Mouse (Mus musculus): ENCODE data around the gene Sumo3. TPM values are rescaled to one million over a fixed set of nuclear protein-coding genes. Genes with fewer than 3 reads are reported as not detected.

The Sumo3 gene
- polyA plus RNA-seq, 1 experiment = 269 TPM

DNA sequence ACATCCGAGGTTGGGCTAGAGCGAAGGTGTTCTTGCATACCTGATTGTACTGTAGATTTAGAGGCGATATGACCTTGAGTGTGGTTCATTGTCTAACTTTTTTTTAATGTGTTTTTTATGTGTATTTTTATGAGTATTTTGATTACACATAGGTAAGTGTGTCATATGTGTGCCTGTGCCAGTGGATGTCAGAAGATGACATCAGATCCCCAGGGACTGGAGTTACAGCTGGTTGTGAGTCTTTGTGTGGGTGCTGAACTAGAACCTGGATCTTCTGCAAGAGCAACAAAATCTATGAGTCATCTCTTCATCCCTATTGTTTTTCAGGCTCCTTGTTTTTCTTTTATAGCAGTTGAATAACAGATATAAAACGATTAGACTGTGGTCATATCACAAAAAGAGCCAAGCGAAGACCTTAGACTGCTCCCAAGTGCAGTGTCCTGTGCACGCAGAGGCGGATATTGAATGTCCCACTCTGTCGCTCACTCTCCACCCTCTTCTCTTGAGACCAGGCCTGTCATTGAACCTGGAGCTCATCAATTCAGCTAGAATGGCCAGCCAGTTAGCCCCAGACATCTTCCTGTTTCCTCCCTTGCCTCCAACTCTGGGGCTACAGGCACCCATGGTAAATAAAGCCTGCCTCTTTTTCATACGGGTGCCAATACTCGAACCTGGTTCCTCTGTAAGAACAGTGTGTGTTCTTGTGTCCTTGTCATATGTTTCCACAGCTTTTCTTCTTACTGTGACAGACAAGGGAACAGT is 17.9 kb downstream of the Sumo3 start:
- Histone ChIP-seq H3K4me3 (ENCODE audit: insufficient read depth, low read depth, low read length) (no peak overlapping the region), H3K27ac (ENCODE audit: insufficient read depth, low read depth, low read length) (peak overlapping the region; percentile 77), H3K4me1 (ENCODE audit: control insufficient read depth, insufficient read depth, low read length) (peaks cover 29% of the 10 kb centered on the region), H3K27me3 (replicated peaks; ENCODE audit: control insufficient read depth, insufficient read depth, low read length) (no peaks in the 10 kb centered on the region), H3K36me3 (ENCODE audit: control insufficient read depth, insufficient read depth, low read length) (no peaks in the 10 kb centered on the region)
- WGBS = 70% methylated on average over 10 of the region's 10 CpGs
- DNase-seq = no peak
- TF ChIP-seq POLR2A (IDR thresholded peaks at IDR 0.05; ENCODE audit: low read depth, low read length) (no peak), CTCF (conservative IDR thresholded peaks at IDR 0.05; ENCODE audit: insufficient read depth, insufficient read length, low read depth, low read length) (no peak)

DNA sequence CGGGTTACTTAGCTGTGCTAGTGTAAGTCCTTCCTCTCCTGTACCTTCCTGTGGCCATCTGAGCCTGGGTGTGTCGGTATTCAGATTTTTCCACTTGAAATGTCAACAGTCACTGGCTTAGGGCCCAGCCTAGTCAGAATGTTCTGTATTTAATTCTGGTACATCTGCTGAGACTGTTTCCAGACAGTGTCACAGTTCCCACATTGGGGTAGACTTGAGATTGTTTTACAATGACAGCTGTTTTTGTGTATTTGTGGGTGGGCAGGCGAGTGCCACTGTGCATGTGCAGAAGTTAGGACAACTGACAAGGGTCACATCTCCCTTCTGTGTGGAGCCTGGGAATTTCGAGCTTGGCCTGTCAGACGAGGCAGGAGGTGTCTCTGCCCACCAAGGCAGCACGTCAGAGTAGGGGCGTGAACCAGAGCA is 18.7 kb downstream of the Sumo3 start:
- no peak overlapping the region for H3K4me3 ChIP-seq (ENCODE audit: insufficient read depth, low read depth, low read length)
- no peaks in the 10 kb centered on the region for H3K36me3 ChIP-seq (ENCODE audit: control insufficient read depth, insufficient read depth, low read length)
- DNase-seq = peak; percentile 68
- TF ChIP-seq CTCF (conservative IDR thresholded peaks at IDR 0.05; ENCODE audit: insufficient read depth, insufficient read length, low read depth, low read length) (no peak), POLR2A (IDR thresholded peaks at IDR 0.05; ENCODE audit: low read depth, low read length) (no peak)
- H3K27me3 ChIP-seq (replicated peaks; ENCODE audit: control insufficient read depth, insufficient read depth, low read length) = no peaks in the 10 kb centered on the region
- peak overlapping the region; percentile 77 for H3K27ac ChIP-seq (ENCODE audit: insufficient read depth, low read depth, low read length)
- H3K4me1 ChIP-seq (ENCODE audit: control insufficient read depth, insufficient read depth, low read length) = peaks cover 29% of the 10 kb centered on the region
- 32% methylated on average over 7 of the region's 7 CpGs for WGBS

DNA sequence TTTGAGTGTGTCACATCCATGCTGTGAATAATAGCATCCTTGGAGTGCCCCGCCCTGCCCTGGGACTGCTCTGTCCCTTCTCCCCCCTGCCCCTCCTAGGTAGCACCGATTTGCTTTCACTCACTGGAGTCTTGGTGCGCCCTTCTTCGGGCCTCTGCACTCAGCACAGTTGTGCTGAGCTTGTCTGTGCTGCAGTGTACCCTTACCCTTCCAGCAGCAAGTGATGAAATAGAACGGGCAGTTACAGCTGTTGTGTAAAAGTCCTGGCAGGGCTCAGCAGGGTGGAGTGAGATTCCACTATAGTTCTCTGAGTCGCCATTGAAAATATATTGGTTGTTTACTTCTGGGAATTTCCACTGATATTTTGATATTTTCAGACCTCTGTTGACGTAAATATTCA is 20.1 kb downstream of the Sumo3 start:
- no peaks in the 10 kb centered on the region for H3K27me3 ChIP-seq (replicated peaks; ENCODE audit: control insufficient read depth, insufficient read depth, low read length)
- no peaks in the 10 kb centered on the region for H3K36me3 ChIP-seq (ENCODE audit: control insufficient read depth, insufficient read depth, low read length)
- H3K27ac ChIP-seq (ENCODE audit: insufficient read depth, low read depth, low read length) = no peak overlapping the region
- 59% methylated on average over 7 of the region's 7 CpGs for WGBS
- H3K4me1 ChIP-seq (ENCODE audit: control insufficient read depth, insufficient read depth, low read length) = peaks cover 34% of the 10 kb centered on the region
- no peak for DNase-seq
- no peak for TF ChIP-seq CTCF (conservative IDR thresholded peaks at IDR 0.05; ENCODE audit: insufficient read depth, insufficient read length, low read depth, low read length)
- TF ChIP-seq POLR2A (IDR thresholded peaks at IDR 0.05; ENCODE audit: low read depth, low read length) = no peak
- no peak overlapping the region for H3K4me3 ChIP-seq (ENCODE audit: insufficient read depth, low read depth, low read length)

DNA sequence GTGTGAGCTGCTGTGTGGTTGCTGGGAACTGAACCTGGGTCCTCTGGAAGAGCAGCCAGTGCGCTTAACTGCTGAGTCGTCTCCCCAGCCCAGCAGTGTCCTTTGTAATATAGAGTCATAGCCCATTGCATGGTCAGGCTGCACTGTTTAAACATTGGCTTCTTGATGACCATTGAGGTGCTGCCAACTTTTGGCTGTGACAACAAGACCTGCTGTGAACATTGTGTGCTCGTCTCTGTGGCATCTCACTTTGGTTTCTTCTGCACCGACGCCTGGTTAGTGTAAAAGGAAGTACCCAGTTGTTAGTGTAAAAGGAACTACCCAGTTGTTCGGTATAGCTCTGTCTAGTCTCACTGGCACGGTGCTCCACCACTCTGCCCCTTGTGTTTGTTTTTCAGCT is 20.7 kb downstream of the Sumo3 start:
- Histone ChIP-seq H3K36me3 (ENCODE audit: control insufficient read depth, insufficient read depth, low read length) (no peaks in the 10 kb centered on the region), H3K4me1 (ENCODE audit: control insufficient read depth, insufficient read depth, low read length) (peaks cover 31% of the 10 kb centered on the region), H3K27me3 (replicated peaks; ENCODE audit: control insufficient read depth, insufficient read depth, low read length) (no peaks in the 10 kb centered on the region), H3K27ac (ENCODE audit: insufficient read depth, low read depth, low read length) (0 out of 2 replicates have a peak overlapping the region, but pooled peaks have one; percentile 32), H3K4me3 (ENCODE audit: insufficient read depth, low read depth, low read length) (no peak overlapping the region)
- 21% methylated on average over 7 of the region's 7 CpGs for WGBS
- peak; percentile 33 for DNase-seq
- TF ChIP-seq CTCF (conservative IDR thresholded peaks at IDR 0.05; ENCODE audit: insufficient read depth, insufficient read length, low read depth, low read length) = no peak
- no peak for TF ChIP-seq POLR2A (IDR thresholded peaks at IDR 0.05; ENCODE audit: low read depth, low read length)

DNA sequence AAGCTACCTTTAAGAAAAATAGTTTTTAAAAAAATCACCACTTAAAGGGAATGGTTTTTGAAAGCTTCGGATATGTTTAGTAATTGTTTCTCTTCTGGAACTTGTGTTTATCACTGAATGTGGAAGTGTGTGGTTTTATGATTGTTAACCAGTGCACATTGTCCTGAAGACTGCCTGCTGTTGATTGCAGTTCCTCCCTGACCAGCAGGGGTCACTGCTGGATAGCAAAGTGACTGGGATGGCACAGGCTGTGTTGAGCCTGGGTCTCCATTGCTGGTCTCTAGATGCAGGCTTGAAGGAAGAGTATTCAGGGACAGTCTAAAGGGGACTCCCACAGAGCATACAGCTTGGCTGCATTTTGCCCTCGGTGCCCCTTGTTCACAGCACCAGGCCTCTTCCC is 21.6 kb downstream of the Sumo3 start:
- Histone ChIP-seq H3K4me1 (ENCODE audit: control insufficient read depth, insufficient read depth, low read length) (peaks cover 29% of the 10 kb centered on the region), H3K36me3 (ENCODE audit: control insufficient read depth, insufficient read depth, low read length) (no peaks in the 10 kb centered on the region), H3K27me3 (replicated peaks; ENCODE audit: control insufficient read depth, insufficient read depth, low read length) (no peaks in the 10 kb centered on the region), H3K27ac (ENCODE audit: insufficient read depth, low read depth, low read length) (no peak overlapping the region), H3K4me3 (ENCODE audit: insufficient read depth, low read depth, low read length) (no peak overlapping the region)
- DNase-seq = peak; percentile 86
- WGBS = 39% methylated on average over 2 of the region's 2 CpGs
- peak; percentile 99 for TF ChIP-seq CTCF (conservative IDR thresholded peaks at IDR 0.05; ENCODE audit: insufficient read depth, insufficient read length, low read depth, low read length)
- no peak for TF ChIP-seq POLR2A (IDR thresholded peaks at IDR 0.05; ENCODE audit: low read depth, low read length)

DNA sequence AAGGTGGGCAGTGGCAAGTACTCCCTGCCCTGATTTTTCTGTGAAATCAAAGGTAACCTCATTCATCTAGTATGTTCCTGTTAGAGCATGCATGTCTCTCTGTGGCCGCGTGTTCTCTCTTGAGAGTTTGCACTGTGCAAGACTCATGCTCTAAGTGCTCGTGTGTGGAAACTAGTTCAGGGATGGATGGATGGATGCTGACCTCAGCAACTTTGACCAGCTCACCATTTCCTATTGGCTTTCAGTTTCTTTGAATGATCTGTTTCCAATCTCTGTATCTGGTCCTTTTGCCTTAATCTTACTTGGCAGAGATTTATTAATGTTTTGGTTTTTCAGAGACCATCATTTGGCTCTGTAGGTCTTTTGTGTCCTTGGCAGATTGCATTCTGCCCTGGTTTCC is 23.3 kb downstream of the Sumo3 start:
- no peaks in the 10 kb centered on the region for H3K27me3 ChIP-seq (replicated peaks; ENCODE audit: control insufficient read depth, insufficient read depth, low read length)
- H3K27ac ChIP-seq (ENCODE audit: insufficient read depth, low read depth, low read length) = no peak overlapping the region
- TF ChIP-seq CTCF (conservative IDR thresholded peaks at IDR 0.05; ENCODE audit: insufficient read depth, insufficient read length, low read depth, low read length) = no peak
- TF ChIP-seq POLR2A (IDR thresholded peaks at IDR 0.05; ENCODE audit: low read depth, low read length) = no peak
- WGBS = 62% methylated on average over 3 of the region's 3 CpGs
- no peaks in the 10 kb centered on the region for H3K36me3 ChIP-seq (ENCODE audit: control insufficient read depth, insufficient read depth, low read length)
- peaks cover 25% of the 10 kb centered on the region for H3K4me1 ChIP-seq (ENCODE audit: control insufficient read depth, insufficient read depth, low read length)
- no peak for DNase-seq
- no peak overlapping the region for H3K4me3 ChIP-seq (ENCODE audit: insufficient read depth, low read depth, low read length)

DNA sequence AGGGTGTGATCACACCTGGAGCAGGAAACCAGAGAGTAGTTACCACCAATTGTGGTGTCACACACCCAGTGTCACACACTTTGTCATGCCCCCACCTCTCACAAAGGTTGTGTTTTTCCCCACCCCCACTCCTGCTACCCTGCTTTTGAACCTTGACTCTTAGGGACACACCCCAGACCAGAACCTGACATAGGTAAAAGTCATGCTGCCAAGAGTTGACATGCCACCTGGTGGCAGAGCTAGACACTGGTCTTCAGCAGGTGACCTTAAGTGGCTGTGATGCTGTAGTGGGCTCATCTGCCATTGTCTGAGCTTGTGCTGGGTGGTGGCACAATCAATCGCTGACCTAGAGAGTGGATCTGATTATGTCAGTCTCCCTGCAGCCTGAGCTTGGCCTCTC is 24.1 kb downstream of the Sumo3 start:
- DNase-seq = peak; percentile 33
- WGBS = 60% methylated on average over 1 of the region's 1 CpGs

More for the DNA sequence above, 24.1 kb downstream of the Sumo3 start:
- H3K4me1 ChIP-seq (ENCODE audit: control insufficient read depth, insufficient read depth, low read length) = peaks cover 23% of the 10 kb centered on the region
- no peak for TF ChIP-seq POLR2A (IDR thresholded peaks at IDR 0.05; ENCODE audit: low read depth, low read length)
- TF ChIP-seq CTCF (conservative IDR thresholded peaks at IDR 0.05; ENCODE audit: insufficient read depth, insufficient read length, low read depth, low read length) = peak; percentile 49
- H3K27me3 ChIP-seq (replicated peaks; ENCODE audit: control insufficient read depth, insufficient read depth, low read length) = no peaks in the 10 kb centered on the region
- no peak overlapping the region for H3K4me3 ChIP-seq (ENCODE audit: insufficient read depth, low read depth, low read length)
- H3K27ac ChIP-seq (ENCODE audit: insufficient read depth, low read depth, low read length) = no peak overlapping the region
- H3K36me3 ChIP-seq (ENCODE audit: control insufficient read depth, insufficient read depth, low read length) = no peaks in the 10 kb centered on the region

Measured in kidney, adult 2 months (tissue).